Mouse (Mus musculus): Measurements from ENCODE around the gene Vmn1r35. TPM values are rescaled to one million over a fixed set of nuclear protein-coding genes. Genes with fewer than 3 reads are reported as not detected.

Gene Vmn1r35
- not detected in 4 replicates for total RNA-seq (2023; ENCODE audit: inconsistent age)

GRCm38 (mm10) chr6:66685806-66686205 is at the start of gene Vmn1r35:
Gene Vmn1r35 (minus strand): TSS chr6:66685906.

GRCm38 (mm10) chr6:66729082-66729481 is 43.4 kb upstream of the Vmn1r35 start, which contains the start of gene Vmn1r37:
Gene Vmn1r37 (plus strand): TSS chr6:66729382.

GRCm38 (mm10) chr6:66719068-66719467 is 33.4 kb upstream of the Vmn1r35 start, which contains the start of gene Vmn1r36:
Gene Vmn1r36 (minus strand): TSS chr6:66719168.

GRCm38 (mm10) chr6:66643779-66644178 is 41.9 kb downstream of the Vmn1r35 start, which contains the start of gene Vmn1r34:
Gene Vmn1r34 (minus strand): TSS chr6:66643879.

Other genes starting within 250 kb of the Vmn1r35 start
- gene Mad2l1, start 150.5 kb downstream of the Vmn1r35 start, total RNA-seq (2023; ENCODE audit: inconsistent age): 14.0 to 19.8 TPM (median 19.0 TPM) in 4 replicates
- gene Vmn1r32, start 125.8 kb downstream of the Vmn1r35 start, total RNA-seq (2023; ENCODE audit: inconsistent age): not detected in 4 replicates
- not detected in 4 replicates for gene Vmn1r33, start 67.6 kb downstream of the Vmn1r35 start, total RNA-seq (2023; ENCODE audit: inconsistent age)
- gene Vmn1r34, start 42.0 kb downstream of the Vmn1r35 start, total RNA-seq (2023; ENCODE audit: inconsistent age): not detected in 4 replicates
- gene Vmn1r36, start 33.3 kb upstream of the Vmn1r35 start, total RNA-seq (2023; ENCODE audit: inconsistent age): not detected in 4 replicates
- not detected in 4 replicates for gene Vmn1r37, start 43.5 kb upstream of the Vmn1r35 start, total RNA-seq (2023; ENCODE audit: inconsistent age)
- not detected in 4 replicates for gene Vmn1r38, start 96.7 kb upstream of the Vmn1r35 start, total RNA-seq (2023; ENCODE audit: inconsistent age)
- gene Vmn1r39, start 124.7 kb upstream of the Vmn1r35 start, total RNA-seq (2023; ENCODE audit: inconsistent age): not detected in 4 replicates
- gene Gng12, start 210.5 kb upstream of the Vmn1r35 start, total RNA-seq (2023; ENCODE audit: inconsistent age): 7.5 to 10.9 TPM (median 9.1 TPM) in 4 replicates